Mouse (Mus musculus): ENCODE measurements around the gene Slc17a9. TPM values are rescaled to one million over a fixed set of nuclear protein-coding genes. Genes with fewer than 3 reads are reported as not detected.

The Slc17a9 gene
- polyA plus RNA-seq, 1 experiment = 197 TPM

DNA sequence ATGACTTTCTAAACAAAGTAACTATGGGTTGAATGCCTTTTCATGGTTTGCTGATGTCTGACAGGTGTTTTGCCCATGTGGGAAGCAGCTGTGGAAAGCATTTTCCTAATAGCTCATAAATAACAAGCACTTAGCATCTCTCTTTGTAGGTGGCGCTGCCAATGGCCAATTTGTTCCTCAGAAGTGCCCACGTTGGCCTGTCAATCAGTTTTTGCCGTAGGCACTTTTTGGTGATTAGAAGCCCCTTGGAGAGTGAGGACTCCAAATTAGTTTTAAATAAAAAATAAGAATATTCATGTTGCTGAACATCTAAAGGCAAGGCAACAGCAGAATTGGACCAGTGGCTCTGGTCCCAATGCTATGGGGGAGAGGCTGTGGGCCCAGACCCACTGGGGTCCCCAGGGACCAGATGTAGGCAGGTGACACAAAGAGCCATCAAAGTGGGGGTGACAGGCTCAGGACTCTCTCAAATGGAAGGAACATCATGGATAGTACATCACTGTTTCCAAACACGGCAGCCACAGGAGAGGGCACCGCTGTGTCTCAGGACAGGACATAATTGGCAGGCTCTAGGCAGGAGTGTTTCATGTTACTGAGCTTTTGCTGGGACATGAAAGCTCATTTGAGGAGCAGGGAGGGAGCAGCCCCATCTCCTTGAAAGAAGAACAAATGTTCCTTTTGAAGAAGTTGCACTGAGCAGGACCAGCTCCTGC is 30.1 kb downstream of the Slc17a9 start:
- DNase-seq (ENCODE audit: low read depth) = no peak

DNA sequence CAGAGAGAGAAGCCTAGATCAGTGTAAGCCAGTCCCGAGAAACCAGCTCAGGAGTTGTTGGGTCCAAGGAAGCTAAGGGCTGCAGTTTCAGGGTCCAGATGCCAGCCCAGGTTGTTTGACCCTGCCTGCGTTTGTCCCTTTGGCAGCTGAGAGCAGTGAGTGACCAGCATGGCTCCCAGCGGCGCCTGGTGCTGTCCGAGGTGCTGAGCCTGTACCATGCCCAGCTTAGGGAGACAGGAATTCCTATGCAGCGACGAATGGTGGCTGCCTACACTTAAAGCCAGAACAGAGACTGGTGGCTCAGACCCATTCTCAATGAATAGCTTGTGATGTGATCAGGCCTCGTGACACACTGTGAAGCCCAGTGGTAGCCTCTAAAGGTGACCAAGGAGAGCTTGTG is 30.8 kb downstream of the Slc17a9 start:
- DNase-seq (ENCODE audit: low read depth) = no peak

DNA sequence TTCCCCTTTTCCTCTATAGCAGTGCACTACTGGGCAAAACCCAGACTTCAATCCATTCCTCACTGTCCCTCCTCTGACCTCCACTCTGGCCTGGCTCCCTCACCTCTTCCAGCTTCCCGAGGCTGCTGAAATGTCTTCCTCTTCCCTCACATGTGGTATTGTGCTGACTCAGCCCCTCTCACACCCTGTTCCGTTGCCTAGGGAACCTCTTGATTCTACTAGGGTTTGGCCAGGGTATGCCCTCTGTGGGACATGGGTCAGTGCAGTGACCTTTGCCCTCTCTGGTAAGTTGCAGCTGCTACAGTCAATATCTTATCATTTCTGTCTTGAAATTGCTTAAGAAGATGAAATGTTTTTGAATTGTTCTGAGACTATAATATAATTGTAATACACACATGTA is 31.7 kb downstream of the Slc17a9 start:
- DNase-seq (ENCODE audit: low read depth) = no peak

DNA sequence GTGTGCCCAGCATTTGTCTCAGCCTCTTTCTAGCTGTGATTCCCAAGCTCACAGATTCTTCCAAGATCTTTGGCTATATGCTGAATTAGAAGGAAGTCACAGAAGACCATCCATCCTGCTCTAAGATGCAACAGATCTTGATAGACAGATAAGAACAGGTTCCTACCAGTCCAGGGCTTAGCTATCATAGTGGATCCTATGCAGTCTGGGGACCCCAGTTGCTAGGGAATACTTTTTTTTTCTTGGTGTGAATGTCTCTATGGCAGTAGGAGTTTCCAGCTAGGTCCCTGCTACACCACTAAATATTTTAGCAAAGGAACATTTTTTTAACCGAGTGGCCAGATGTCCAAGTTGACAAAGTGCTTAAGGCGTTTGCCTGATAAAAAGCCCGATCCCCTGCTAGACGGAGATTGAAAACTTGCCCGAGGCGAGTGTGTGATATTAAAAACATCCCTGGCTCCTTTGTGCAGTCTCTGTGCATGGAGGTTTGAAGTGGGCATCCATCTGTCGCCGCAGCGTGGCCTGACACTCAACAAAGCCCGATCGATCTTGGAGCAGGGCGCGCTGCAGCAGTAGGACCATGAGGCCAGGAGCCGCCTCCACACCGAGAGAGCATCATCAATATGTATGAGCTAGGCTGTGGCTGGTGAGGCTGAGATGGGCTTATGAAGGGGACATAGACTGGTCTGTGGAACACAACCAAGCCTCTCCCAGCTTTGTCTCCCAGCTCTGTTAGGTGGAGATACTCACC is 33.6 kb downstream of the Slc17a9 start:
- DNase-seq (ENCODE audit: low read depth) = no peak

DNA sequence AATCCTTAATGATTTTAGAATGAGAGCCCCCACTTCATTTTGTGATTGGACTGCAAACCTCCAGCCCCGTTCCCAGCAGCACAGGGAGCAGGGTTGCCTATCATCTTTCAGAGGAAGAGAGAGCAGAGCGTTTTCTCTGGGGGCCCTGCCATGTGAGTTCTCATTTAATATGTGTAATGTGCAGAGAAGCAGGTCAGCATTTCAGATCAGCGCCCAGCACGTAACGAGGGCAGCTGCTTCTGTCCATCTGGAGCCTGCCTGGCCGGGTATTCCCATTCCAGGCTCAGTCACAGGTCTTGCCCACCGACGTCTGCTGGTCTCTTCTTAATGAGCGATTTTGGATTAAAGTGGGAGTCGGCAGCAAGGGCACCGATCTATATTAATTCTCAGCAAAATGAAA is 39.9 kb downstream of the Slc17a9 start:
- no peak for DNase-seq (ENCODE audit: low read depth)

DNA sequence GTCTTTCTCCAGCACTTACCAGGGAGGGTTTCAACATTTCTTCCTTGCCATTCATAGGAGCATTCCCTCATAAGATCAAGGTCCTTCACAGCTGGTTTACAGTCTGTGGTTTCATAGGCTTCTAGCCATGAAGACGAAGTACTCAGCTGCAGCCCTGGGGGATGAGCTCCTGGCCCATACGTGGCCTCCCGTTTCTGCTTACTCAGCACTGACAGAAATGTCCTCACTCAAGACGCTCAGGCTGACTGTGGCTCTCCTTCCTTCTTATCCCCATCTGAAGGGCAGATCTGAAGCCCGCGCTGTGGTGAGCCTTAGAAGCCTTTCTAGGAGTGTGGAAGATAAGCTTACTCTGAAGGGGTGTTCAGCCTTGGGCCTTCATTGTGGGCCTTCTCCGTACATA is 40.6 kb downstream of the Slc17a9 start:
- no peak for DNase-seq (ENCODE audit: low read depth)

DNA sequence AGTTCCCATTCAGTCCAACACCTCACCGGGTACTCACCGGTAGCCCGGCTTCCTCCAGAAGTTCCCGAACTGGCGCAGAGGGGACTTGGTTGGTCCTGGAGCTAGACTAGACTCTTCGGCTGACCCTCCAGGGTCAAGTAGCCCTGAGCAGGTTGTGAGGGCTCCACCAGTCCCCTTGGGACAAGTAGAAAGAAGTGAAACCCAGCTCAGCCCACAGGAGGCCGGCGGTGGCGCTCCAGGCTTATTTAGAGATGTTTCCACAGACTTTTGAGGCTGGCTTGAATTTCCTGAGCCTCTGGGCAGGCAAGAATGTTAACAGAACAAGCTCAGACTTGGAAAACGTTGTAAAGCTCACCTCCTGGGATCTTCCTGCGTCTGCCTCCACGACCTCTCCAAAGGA is 50.2 kb downstream of the Slc17a9 start:
- DNase-seq (ENCODE audit: low read depth) = no peak

DNA sequence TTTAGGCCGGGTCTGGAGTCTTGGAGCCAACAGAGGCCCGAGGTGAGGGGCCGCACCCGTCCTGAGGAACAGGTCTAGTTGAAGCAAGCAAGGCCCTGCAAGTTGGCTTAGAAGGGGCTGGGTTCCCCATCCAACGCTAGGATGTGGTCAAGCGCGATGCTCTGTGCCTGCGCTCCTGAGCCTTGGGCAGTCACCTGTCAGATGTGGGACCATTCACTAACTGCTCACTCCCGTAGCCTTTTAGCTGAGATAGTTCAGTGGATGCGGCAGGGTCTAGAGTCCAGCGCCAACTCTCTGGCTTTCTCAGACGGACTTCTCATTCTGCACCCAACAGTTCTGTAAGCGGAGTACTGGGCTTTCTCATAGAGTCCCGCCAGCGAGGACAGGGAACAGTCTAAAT is 50.6 kb downstream of the Slc17a9 start:
- DNase-seq (ENCODE audit: low read depth) = no peak

DNA sequence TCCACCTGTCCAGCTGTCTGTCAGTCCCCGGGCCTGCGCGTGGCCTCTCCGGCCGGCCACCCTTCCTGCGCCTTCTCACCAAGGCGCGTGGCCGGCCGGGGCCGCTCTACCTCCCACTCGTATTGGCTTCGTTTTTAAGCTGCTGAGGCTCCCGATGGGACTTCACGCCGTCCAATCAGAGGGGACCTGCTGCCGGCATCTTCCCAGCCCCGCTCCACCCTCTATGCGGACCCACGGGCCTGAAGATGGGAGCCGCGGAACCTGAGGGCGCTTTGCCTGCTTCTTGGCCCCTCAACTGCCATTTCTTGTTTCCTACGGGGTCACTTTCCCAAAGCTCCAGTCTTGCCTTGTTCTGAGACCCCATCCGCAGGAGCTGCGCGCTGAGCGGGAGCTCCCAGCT is 51.7 kb downstream of the Slc17a9 start, which contains the start of gene Bhlhe23:
Bhlhe23 (minus strand) TSS at position 108 of the 400 bp plus-strand sequence.
- no peak for DNase-seq (ENCODE audit: low read depth)

DNA sequence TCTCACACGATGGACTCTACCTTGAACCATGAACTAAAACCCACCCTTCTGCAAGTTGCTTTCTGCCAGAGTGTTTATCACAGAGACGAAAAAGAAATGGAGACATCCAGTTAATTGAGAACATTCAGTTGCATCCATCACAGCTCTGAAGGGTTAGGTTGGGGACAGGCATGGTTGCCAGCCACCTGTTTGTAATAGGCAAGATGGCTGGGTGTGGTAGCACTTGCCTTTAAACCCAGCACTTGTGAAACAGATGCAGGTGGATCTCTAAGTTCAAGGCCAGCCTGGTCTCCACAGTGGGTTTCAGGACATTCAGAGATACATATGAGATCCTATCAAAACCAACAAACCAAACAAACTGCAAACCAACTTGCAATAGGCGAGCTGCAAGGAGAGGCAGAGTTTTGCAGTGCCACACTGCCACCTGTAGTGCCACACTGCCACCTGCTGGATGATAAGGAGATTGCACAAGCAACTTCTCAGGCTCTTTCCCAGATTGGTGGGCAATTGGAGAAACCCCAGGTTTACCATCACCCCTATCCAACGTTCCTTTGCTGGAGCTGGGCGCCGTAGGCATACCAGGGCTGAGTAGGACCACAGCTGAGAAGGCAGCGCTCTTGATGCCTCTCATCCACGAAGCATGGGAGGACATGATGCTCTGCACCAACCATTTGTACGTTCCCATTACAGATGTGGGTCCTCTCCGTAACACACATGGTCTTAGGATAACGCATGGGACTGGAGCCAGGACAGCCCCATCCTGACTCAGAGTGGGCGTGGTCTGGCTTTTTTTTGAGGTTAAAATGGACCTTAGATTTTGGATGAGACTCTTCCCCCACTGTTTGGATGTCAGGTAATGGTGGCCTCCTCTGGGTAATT is 54.4 kb downstream of the Slc17a9 start:
- no peak for DNase-seq (ENCODE audit: low read depth)

DNA sequence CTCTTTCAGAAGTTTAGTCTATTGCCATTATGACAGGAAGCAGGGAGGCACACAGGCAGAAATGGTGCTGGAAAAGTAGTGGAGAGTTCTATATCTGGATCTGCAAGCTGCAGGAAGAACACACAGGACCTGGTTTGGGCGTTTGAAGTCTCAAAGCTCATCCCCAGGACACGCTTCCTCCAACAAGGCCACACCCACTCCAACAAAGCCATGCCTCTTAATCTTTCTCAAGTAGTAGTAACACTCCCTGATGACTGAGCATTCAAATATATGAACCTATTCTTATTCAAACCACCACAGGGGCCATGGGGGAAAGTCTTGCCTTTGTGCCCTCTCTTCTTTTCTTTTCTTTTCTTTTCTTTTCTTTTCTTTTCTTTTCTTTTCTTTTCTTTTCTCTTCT is 55.2 kb downstream of the Slc17a9 start:
- no peak for DNase-seq (ENCODE audit: low read depth)

DNA sequence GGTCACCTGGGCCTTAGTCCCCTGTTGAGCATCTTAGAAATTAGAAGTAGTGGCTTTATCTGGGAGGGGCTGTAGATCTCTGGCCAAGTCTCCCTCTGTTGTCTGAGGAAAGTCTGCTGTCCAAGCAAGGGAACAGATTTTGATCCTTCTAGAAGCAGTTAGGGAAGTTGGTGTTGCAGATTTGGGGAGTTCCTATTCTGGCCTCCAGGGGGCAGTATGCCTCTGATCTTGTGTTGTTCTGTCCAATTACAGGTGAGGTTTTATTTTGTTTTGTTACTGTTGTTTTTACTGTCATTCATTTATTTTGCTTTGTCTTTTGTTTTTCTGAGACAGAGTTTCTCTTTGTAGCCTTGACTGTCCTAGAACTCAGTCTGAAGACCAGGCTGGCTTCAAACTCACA is 61.7 kb downstream of the Slc17a9 start:
- DNase-seq (ENCODE audit: low read depth) = no peak

DNA sequence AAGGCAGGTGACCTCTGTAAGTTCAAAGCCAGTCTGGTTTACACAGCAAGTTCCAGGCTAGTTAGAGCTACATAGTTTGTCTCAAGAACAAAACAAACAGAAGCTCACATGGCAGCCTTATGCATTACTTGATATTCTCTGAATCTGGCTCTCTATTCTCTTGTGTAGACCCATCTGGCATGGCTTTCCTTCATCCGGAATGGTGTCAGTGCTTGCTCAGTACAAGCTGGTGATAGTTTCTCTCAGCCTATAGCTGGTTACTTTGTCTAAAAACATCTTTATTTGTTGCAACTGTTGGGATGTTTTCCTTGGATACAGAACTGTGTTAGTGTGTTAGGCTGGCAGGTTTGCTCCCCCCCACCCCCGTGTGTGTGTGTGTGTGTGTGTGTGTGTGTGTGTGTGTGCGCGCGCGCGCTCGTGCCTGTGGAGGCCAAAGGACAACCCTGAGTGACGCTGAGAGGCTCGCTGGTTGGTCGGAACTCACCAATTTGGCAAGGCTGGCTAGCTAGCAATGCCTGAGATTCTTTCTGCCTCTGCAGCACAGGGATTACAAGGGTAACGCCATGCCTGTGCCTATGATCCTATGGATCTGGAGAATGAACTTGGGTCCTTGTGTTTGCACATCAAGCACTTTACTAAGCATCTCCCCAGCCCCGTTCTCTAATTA is 62.6 kb downstream of the Slc17a9 start:
- DNase-seq (ENCODE audit: low read depth) = no peak

DNA sequence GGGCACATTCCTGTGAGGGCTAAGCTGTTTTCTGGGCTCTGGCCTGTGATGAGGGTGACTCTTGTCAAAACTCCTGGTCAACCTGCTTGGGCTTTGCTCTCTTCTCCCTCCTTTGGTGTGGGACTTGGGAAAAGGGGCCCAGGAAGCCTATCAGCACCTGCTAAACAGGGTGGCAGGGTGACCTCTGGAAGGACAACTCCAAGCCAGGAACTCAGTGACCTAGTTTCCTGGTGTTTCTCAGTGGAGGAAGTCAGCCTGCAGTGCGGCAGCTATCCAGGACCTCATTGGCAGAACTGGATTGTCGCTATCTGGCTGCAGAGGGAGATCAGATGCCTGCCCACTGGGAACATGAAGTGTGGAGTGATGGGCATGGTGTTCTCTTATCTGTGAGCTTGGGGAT is 63.3 kb downstream of the Slc17a9 start:
- no peak for DNase-seq (ENCODE audit: low read depth)

DNA sequence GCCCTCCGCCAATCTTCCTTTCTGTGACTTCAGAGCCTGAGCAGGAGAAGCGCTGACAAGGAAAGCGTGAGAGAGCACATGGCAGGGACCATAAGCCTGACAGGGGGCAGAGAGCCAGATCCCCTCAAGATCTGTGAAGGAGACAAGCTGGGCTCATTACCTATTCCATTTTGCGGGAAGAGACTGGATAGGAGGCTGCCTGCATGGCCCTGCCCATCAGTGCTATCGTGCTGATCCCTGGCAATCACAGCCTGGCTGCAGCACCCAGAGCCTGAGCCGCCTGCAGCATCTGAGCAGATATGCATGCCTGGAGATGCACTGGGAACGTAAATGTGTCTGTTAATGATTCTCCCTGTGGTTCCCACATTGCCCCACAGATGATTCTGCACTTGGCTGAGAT is 63.8 kb downstream of the Slc17a9 start:
- DNase-seq (ENCODE audit: low read depth) = no peak

DNA sequence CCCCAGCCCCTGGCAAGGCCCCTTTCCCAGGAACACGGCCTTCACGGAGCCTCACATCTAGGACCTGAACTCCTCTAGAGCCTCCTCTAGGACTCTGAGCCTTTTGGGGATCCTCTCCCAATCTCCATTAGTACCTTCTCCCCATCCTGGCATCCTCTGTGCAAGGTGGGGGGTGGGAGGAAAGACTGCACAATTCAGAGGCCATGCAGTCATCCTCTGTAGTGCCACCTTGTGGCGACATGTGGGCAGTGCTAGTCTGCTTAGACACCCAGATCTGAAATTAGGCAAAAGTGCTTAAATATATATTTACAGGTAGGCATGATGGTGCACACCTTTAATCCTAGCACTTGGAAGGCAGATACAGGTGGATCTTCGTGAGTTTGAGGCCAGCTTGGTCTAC is 66.6 kb downstream of the Slc17a9 start:
- no peak for DNase-seq (ENCODE audit: low read depth)

Other genes starting within 250 kb of the Slc17a9 start
- gene Ntsr1, start 225.3 kb upstream of the Slc17a9 start, polyA plus RNA-seq (2012; rRNA removed) = 4.3 and 4.4 TPM in 2 replicates
- gene Mrgbp, start 144.0 kb upstream of the Slc17a9 start, polyA plus RNA-seq (2012; rRNA removed) = 19.9 and 20.0 TPM in 2 replicates
- 42.3 and 64.6 TPM in 2 replicates for gene Ogfr, start 136.0 kb upstream of the Slc17a9 start, polyA plus RNA-seq (2012; rRNA removed)
- 0.88 and 1.0 TPM in 2 replicates for gene Col9a3, start 127.5 kb upstream of the Slc17a9 start, polyA plus RNA-seq (2012; rRNA removed)
- 0.35 and 1.0 TPM in 2 replicates for gene Tcfl5, start 82.6 kb upstream of the Slc17a9 start, polyA plus RNA-seq (2012; rRNA removed)
- 21.5 and 25.8 TPM in 2 replicates for gene Dido1, start 15.3 kb upstream of the Slc17a9 start, polyA plus RNA-seq (2012; rRNA removed)
- 44.0 and 44.7 TPM in 2 replicates for gene Gid8, start 15.1 kb upstream of the Slc17a9 start, polyA plus RNA-seq (2012; rRNA removed)
- gene Bhlhe23, start 51.6 kb downstream of the Slc17a9 start, polyA plus RNA-seq (2012; rRNA removed) = not detected in 2 replicates
- 42.2 and 45.4 TPM in 2 replicates for gene Ythdf1, start 195.7 kb downstream of the Slc17a9 start, polyA plus RNA-seq (2012; rRNA removed)
- gene Birc7, start 203.8 kb downstream of the Slc17a9 start, polyA plus RNA-seq (2012; rRNA removed) = 0.09 TPM in 1 of 2 replicates, not detected in the other
- gene Nkain4, start 229.4 kb downstream of the Slc17a9 start, polyA plus RNA-seq (2012; rRNA removed) = 28.8 and 29.0 TPM in 2 replicates
- gene Arfgap1, start 242.0 kb downstream of the Slc17a9 start, polyA plus RNA-seq (2012; rRNA removed) = 85.3 and 109 TPM in 2 replicates